Mouse (Mus musculus) layer of hippocampus, postnatal 36 days (tissue): Measurements from ENCODE around the gene Olfr362. TPM values are rescaled to one million over a fixed set of nuclear protein-coding genes. Genes with fewer than 3 reads are reported as not detected.
"Not testable (repeated sequence)": the region's sequence is repeated elsewhere in the genome, so short reads cannot be mapped to it uniquely, and the experiment has no call there.

Experiments used
- DNase-seq, 2 experiments: peaks; one replicate each; pipeline ENCODE4 v3.0.0; 2022
- total RNA-seq, 2 experiments: library from RNA; stranded (reverse); gene quantifications; 2 replicates each; pipeline ENCODE4 v1.2.3; 2021

Gene Olfr362
- total RNA-seq, result not detected

GRCm38 (mm10) chr2:37117810-37118209 is at the start of gene Olfr362:
Gene Olfr362, minus strand, starts transcription at chr2:37117910.
- no peak for DNase-seq

DNA sequence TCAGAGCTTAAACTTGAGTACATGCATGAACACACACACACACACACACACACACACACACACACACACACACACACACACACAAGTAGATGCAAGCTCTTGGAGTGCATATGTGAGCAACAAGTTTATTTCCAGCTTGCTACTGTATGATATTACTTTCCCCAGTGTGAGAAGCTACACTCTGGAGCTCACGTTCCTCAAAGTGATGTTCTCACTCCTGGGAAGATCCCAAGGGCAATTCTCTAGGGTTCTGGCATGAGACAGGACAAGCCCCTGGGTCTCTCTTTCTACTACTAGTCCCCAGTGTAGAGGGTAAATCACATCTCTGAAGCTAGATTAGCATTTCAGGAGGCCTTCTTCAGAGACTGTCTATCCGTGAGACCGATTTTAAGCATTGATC is 21.3 kb upstream of the Olfr362 start, which contains the start of gene Olfr364-ps1:
Gene Olfr364-ps1, plus strand, starts transcription at position 301 of the 400 bp plus-strand sequence.
- DNase-seq, result no peak

DNA sequence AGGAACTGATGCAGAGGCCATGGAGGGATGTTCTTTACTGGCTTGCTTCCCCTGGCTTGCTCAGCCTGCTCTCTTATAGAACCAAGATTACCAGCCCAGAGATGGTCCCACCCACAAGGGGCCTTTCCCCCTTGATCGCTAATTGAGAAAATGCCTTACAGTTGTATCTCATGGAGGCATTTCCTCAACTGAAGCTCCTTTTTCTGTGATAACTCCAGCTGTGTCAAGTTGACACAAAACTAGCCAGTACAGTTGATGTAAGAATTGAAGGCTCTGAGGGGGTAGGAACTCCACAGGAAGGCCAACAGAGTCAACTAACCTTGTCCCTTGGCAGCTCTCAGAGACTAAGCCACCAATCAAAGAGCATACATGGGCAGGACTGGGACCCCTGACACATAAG is 28.5 kb downstream of the Olfr362 start, which contains the start of gene Olfr361:
Gene Olfr361, minus strand, starts transcription at position 101 of the 400 bp plus-strand sequence.
- DNase-seq, result not testable (repeated sequence)

- DNase-seq, result no peak
Observed at GRCm38 (mm10) chr2:37065446-37065845, 52.3 kb downstream of the Olfr362 start, which contains the start of gene Olfr360. Gene Olfr360, plus strand, starts transcription at chr2:37065746.

Other genes starting within 250 kb of the Olfr362 start
- gene Olfr352, start 249.4 kb downstream of the Olfr362 start, total RNA-seq, result not detected
- gene Olfr353, start 225.0 kb downstream of the Olfr362 start, total RNA-seq, result not detected
- gene Olfr354, start 212.2 kb downstream of the Olfr362 start, total RNA-seq, result not detected
- not detected for gene Olfr355, start 189.0 kb downstream of the Olfr362 start, total RNA-seq
- gene Olfr356, start 180.8 kb downstream of the Olfr362 start, total RNA-seq, result not detected
- gene Olfr357, start 124.1 kb downstream of the Olfr362 start, total RNA-seq, result not detected
- not detected for gene Olfr358, start 108.6 kb downstream of the Olfr362 start, total RNA-seq
- gene Olfr360, start 52.2 kb downstream of the Olfr362 start, total RNA-seq, result not detected
- gene Olfr361, start 28.6 kb downstream of the Olfr362 start, total RNA-seq, result not detected
- not detected for gene Olfr364-ps1, start 21.4 kb upstream of the Olfr362 start, total RNA-seq
- gene Olfr365, start 70.3 kb upstream of the Olfr362 start, total RNA-seq, result not detected
- not detected for gene Olfr366, start 93.7 kb upstream of the Olfr362 start, total RNA-seq
- not detected for gene Olfr368, start 208.6 kb upstream of the Olfr362 start, total RNA-seq
- 10 to 100 TPM; 27.9 to 29.2 TPM for gene Pdcl, start 241.4 kb upstream of the Olfr362 start, total RNA-seq